Mouse (Mus musculus) olfactory bulb, adult 2 months (tissue): ENCODE results near the gene Sorl1.

Source experiments
- CTCF ChIP-seq: fragments of 200-500 bp; IDR thresholded peaks from 2 replicates; pipeline ENCODE4 v1.5.1; 2012; ENCODE audit warnings: low read depth, mild to moderate bottlenecking, low read length, moderate library complexity; ENCODE audit not compliant: insufficient read depth
- POLR2A ChIP-seq: fragments of 200-500 bp; IDR thresholded peaks from 2 replicates; pipeline ENCODE4 v1.6.1; 2012; ENCODE audit warnings: mild to moderate bottlenecking, low read depth, low read length, moderate library complexity; ENCODE audit not compliant: insufficient read depth

DNA sequence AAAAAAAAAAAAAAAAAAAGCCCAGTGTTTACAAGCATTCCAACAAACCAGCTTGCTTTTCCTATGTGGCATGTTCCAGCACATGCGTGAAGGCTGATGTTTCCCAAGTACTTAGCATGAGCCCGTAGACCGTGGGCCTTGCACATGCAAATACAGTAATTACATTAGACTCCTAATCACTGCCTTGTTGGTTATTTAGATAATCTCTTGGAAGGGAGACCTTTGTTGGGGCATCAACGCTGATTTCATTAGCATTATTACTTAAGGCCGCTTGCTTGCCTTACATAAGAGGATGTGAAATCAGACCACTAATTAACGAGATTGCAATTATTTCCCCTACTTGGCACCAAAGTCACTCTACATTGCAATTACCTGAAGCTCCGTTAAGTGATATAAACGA, 154.1 kb downstream of the Sorl1 start:
- TF ChIP-seq POLR2A (no peak), CTCF (no peak)
